Mouse (Mus musculus) lung, postnatal 25 days (tissue): ENCODE data around the gene Cds2.
"Not testable (repeated sequence)": the region's sequence is repeated elsewhere in the genome, so short reads cannot be mapped to it uniquely, and the experiment has no call there.

Experiments used
- DNase-seq: peaks from one replicate; pipeline ENCODE4 v3.0.0; 2022; ENCODE audit warnings: low spot score

The Cds2 gene

GRCm38 (mm10) chr2:132262879-132263398 is at the start of gene Cds2:
Gene Cds2 (plus strand): TSS chr2:132263148.
- peak; percentile 99 for DNase-seq

- no peak for DNase-seq
Observed at GRCm38 (mm10) chr2:132221611-132222073, 41.3 kb upstream of the Cds2 start.

GRCm38 (mm10) chr2:132224359-132224758 is 38.6 kb upstream of the Cds2 start:
- no peak for DNase-seq

- DNase-seq, result no peak
Observed at GRCm38 (mm10) chr2:132232413-132232945, 30.5 kb upstream of the Cds2 start.

GRCm38 (mm10) chr2:132233985-132234765 is 28.8 kb upstream of the Cds2 start:
- no peak for DNase-seq

GRCm38 (mm10) chr2:132235291-132235690 is 27.7 kb upstream of the Cds2 start:
- no peak for DNase-seq

- no peak for DNase-seq
Observed at GRCm38 (mm10) chr2:132235975-132236374, 27.0 kb upstream of the Cds2 start.

- not testable (repeated sequence) for DNase-seq
Observed at GRCm38 (mm10) chr2:132239434-132239833, 23.5 kb upstream of the Cds2 start.

GRCm38 (mm10) chr2:132240457-132240856 is 22.5 kb upstream of the Cds2 start:
- peak; percentile 37 for DNase-seq

- DNase-seq, result no peak
Observed at GRCm38 (mm10) chr2:132243370-132243769, 19.6 kb upstream of the Cds2 start.

- peak; percentile 96 for DNase-seq
Observed at GRCm38 (mm10) chr2:132247539-132248313, 15.2 kb upstream of the Cds2 start, which contains the start of gene Tmem230. Gene Tmem230 (minus strand): TSS chr2:132247807.

GRCm38 (mm10) chr2:132251911-132252310 is 11.0 kb upstream of the Cds2 start:
- DNase-seq, result no peak

- DNase-seq, result peak; percentile 98
Observed at GRCm38 (mm10) chr2:132252542-132253528, 10.1 kb upstream of the Cds2 start, which contains the start of gene Pcna. Gene Pcna (minus strand): TSS chr2:132253314.

- DNase-seq, result no peak
Observed at GRCm38 (mm10) chr2:132253603-132254002, 9.3 kb upstream of the Cds2 start.

- no peak for DNase-seq
Observed at GRCm38 (mm10) chr2:132257350-132258068, 5.4 kb upstream of the Cds2 start.

GRCm38 (mm10) chr2:132260601-132261000 is 2.3 kb upstream of the Cds2 start:
- no peak for DNase-seq

- no peak for DNase-seq
Observed at GRCm38 (mm10) chr2:132262175-132262574, 773 bp upstream of the Cds2 start.

- DNase-seq, result no peak
Observed at GRCm38 (mm10) chr2:132263421-132264265, 695 bp downstream of the Cds2 start.

- DNase-seq, result no peak
Observed at GRCm38 (mm10) chr2:132264266-132264710, 1.3 kb downstream of the Cds2 start.
